Mouse (Mus musculus): ENCODE results near the gene Fgd1. TPM values are rescaled to one million over a fixed set of nuclear protein-coding genes. Genes with fewer than 3 reads are reported as not detected.

The Fgd1 gene
- not detected for total RNA-seq (2023)

DNA sequence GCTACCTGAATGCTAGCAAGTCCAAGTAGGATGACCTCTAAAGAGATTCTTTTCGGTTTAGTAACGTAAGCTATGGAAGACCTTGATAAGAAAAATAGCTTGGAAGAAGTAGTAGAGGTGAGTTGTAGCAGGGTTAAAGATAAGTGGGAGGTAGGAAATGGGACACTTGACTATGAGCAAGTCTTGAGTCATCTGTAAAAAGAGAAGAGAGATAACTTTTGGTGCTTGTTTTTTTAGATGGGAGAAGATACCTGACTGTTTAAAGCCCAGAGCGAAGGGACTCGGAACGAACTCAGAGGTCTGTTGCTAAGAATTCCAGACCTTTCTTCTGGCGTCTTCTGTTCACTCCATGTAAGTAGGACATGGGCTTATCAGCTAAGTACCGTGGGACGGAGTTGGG, at the start of gene Fgd1:
Gene Fgd1 (plus strand): TSS at position 301 of the 400 bp plus-strand sequence.

DNA sequence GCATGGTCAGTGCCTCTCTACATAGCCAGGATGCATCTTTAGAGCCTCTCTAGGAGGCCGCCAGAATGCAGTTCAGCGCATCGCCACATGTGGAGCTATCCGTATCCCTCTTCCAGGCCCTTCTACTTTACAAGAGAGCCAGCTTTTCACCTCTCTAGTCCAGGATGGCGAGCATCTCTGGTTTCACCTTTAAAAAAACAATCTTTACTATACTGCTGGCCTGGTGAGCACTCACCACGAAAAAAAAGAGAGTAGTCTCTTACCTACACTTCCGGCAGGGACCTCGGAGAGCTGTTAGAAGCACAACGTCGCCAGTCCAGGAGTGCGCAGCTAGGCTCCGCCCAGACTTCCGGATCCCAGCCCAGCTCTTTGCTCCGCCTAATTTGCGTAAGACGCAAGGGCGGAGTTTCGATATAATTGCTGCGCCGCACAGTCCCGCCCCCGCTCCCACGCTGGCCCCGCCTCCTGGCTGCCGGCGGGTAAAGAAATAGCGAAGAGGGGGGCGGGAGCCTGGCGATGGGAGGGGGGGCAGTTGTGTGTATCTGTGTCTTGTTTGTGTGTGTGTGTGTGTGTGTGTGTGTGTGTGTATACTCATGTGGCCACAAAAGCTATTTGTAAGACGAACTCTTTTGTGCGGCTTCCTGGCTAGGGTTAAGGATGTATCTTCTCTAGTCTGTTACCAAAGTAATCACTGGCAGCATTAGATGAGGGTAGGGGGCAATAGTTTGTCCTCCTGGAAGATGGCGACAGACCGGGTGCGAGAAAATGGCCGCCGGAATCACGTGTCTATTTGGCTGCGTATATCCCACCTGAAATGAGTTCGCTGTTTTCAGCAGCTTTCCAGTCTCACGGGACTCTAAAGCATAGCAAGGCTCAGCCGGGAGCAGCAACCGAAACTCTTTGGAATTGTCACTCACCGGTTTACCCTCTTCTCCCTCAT, 28.7 kb upstream of the Fgd1 start, which contains the start of gene Gnl3l:
Gene Gnl3l (minus strand): TSS at position 385 of the 940 bp plus-strand sequence.

DNA sequence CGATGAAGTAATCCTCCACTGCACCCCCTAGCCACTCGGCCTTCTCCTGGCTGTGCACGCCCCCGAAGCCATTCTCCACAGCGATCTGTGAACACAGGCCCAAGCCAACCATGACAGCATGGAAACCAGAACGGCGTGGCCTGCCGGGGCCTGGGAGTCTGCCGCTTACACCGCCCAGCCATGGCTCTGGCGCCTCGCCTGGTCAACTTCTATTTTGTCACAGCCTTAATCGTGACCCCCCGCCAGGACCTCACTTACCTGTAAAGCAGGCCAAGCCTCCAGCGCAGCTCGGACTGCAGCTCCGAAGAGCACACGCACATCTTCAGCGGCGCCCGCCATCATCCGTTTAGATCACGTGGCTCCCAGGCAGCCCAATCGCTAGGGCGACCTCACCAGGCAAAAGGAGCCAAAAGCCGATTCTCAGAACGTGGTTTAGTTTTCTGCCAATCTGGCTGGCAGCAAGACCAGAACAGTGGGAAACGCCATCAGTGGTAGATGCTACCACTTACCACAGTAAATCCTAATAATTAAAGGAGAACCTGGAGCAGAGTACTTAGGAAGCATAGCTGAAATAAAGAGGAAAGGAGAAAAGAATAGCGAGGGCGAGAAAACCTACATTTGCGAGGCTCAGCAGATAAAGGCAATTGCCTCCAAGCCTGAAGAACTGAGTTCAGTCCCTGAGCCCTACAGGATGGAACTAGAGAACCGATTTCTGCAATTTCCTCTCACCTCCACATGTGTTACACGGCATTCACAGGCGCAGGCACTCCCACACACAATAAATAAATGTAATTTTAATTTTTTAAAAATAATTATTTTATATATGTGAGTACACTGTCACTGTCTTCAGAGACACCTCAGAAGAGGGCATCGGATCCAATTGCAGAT, 50.5 kb downstream of the Fgd1 start, which contains the start of gene Tsr2:
Gene Tsr2 (minus strand): TSS at position 373 of the 888 bp plus-strand sequence.

Other genes with a start within 250 kb of the Fgd1 start
- gene Maged2, start 231.8 kb upstream of the Fgd1 start, total RNA-seq (2023), result 1 to 10 TPM; 1.1 to 1.4 TPM
- 10 to 100 TPM; 49.6 to 49.9 TPM for gene Gnl3l, start 28.8 kb upstream of the Fgd1 start, total RNA-seq (2023)
- 10 to 100 TPM; 37.9 to 40.1 TPM for gene Tsr2, start 50.4 kb downstream of the Fgd1 start, total RNA-seq (2023)
- not detected for gene Wnk3, start 151.9 kb downstream of the Fgd1 start, total RNA-seq (2023)

Data from B cell, adult 67 days (primary cell).